Mouse (Mus musculus) limb, embryonic 14.5 days (tissue): ENCODE results near the gene Zfp212. TPM values are rescaled to one million over a fixed set of nuclear protein-coding genes. Genes with fewer than 3 reads are reported as not detected.

Experiments used
- ATAC-seq: fragments of 200-750 bp; cut with Nextera tagmentation; 2 replicates; pipeline ENCODE4 v1.8.0; 2017; ENCODE audit warnings: low read depth, moderate number of reproducible peaks, moderate TSS enrichment; ENCODE audit not compliant: low FRiP score
- DNase-seq: peaks from one replicate; pipeline ENCODE4 v3.0.0-alpha.2; 2015; ENCODE audit warnings: low spot score
- H3K27ac ChIP-seq: fragments of 300-500 bp; sonication (generic); replicated peaks from 2 replicates; pipeline ENCODE4 v1.5.1; 2014; ENCODE audit warnings: low read depth, mild to moderate bottlenecking, low read length, moderate library complexity, mixed read lengths
- H3K27me3 ChIP-seq: fragments of 300-500 bp; sonication (generic); 2 replicates; pipeline ENCODE4 v1.6.1; 2014; ENCODE audit warnings: low read length, mixed read lengths; ENCODE audit not compliant: control insufficient read depth, insufficient read depth
- H3K36me3 ChIP-seq: fragments of 300-500 bp; sonication (generic); 2 replicates; pipeline ENCODE4 v1.6.1; 2014; ENCODE audit warnings: mild to moderate bottlenecking, low read length, moderate library complexity, mixed read lengths; ENCODE audit not compliant: control insufficient read depth, insufficient read depth
- H3K4me1 ChIP-seq: fragments of 300-500 bp; sonication (generic); 2 replicates; pipeline ENCODE4 v1.6.1; 2014; ENCODE audit warnings: antibody characterized with exemption, low read length, mixed read lengths; ENCODE audit not compliant: control insufficient read depth, insufficient read depth
- H3K4me2 ChIP-seq: fragments of 300-500 bp; sonication (generic); replicated peaks from 2 replicates; pipeline ENCODE4 v1.6.1; 2014; ENCODE audit warnings: low read depth, mild to moderate bottlenecking, low read length, moderate library complexity; ENCODE audit not compliant: severe bottlenecking
- H3K4me3 ChIP-seq: fragments of 300-500 bp; sonication (generic); replicated peaks from 2 replicates; pipeline ENCODE4 v1.5.1; 2014; ENCODE audit warnings: low read length
- H3K9ac ChIP-seq: fragments of 300-500 bp; sonication (generic); 2 replicates; pipeline ENCODE4 v1.6.1; 2014; ENCODE audit warnings: mild to moderate bottlenecking, low read depth, low read length, moderate library complexity; ENCODE audit not compliant: severe bottlenecking
- H3K9me3 ChIP-seq: fragments of 300-500 bp; sonication (generic); 2 replicates; pipeline ENCODE4 v1.6.1; 2016; ENCODE audit warnings: low read length; ENCODE audit not compliant: control insufficient read depth
- POLR2A ChIP-seq: fragments of 200-500 bp; IDR thresholded peaks from 2 replicates; pipeline ENCODE4 v1.8.0; 2012; ENCODE audit warnings: inconsistent platforms, mild to moderate bottlenecking, moderate library complexity, borderline replicate concordance; ENCODE audit not compliant: insufficient read depth, insufficient read length; ENCODE audit errors: extremely low read depth
- WGBS: fragments of 180-500 bp; shearing (Covaris S2); extraction: QIAGEN DNeasy Blood & Tissue Kit; methylation state at CpG from one replicate; pipeline ENCODE4 v1.1.7; 2014; 5-methylcytosine and 5-hydroxymethylcytosine counted together
- polyA plus RNA-seq, 2 experiments: library from polyadenylated mRNA; depleted of rRNA in 1 of 2; stranded (reverse) in 1 of 2; unstranded in 1 of 2; fragments of >200 nt; fragmentation: Nextera tagmentation in 1 of 2; extraction: Ambion mirVana in 1 of 2; gene quantifications; 2 replicates each; pipeline versions ENCODE4 v1.2.1 to v1.2.3; 2012 to 2014

Zfp212 gene
- polyA plus RNA-seq (2012; rRNA removed) (19.6 and 21.0 TPM in 2 replicates), polyA plus RNA-seq (2014; fragmentation: Nextera tagmentation; extraction: Ambion mirVana) (14.0 and 14.7 TPM in 2 replicates)

GRCm38 (mm10) chr6:47920447-47921340 is at the start of gene Zfp212:
Gene Zfp212 (plus strand): TSS chr6:47920476.
- TF ChIP-seq POLR2A = 0 out of 2 replicates have a peak, but pooled peaks have one; percentile 36
- peak within 1 kb of the TSS; percentile 86 for H3K4me3 ChIP-seq
- 1% methylated on average over 42 of the region's 67 CpGs for WGBS
- DNase-seq = peak; percentile 94
- peak; percentile 94 for ATAC-seq
- H3K9me3 ChIP-seq = no peaks in the 10 kb centered on the region
- H3K9ac ChIP-seq = peak within 1 kb of the TSS; percentile 91
- H3K4me2 ChIP-seq = peak within 1 kb of the TSS; percentile 80
- no peaks in the 10 kb centered on the region for H3K27me3 ChIP-seq
- H3K4me1 ChIP-seq = peaks cover 11% of the 10 kb centered on the region
- H3K36me3 ChIP-seq = no peaks in the 10 kb centered on the region
- peak within 1 kb of the TSS; percentile 97 for H3K27ac ChIP-seq

- H3K36me3 ChIP-seq = peaks cover 9% of the 10 kb centered on the region
- H3K27ac ChIP-seq = no peak overlapping the region
- no peak for TF ChIP-seq POLR2A
- ATAC-seq (no peak), DNase-seq (no peak)
- H3K9me3 ChIP-seq = no peaks in the 10 kb centered on the region
- H3K9ac ChIP-seq = no peak overlapping the region
- no peaks in the 10 kb centered on the region for H3K27me3 ChIP-seq
- no peaks in the 10 kb centered on the region for H3K4me1 ChIP-seq
- 87% methylated on average over 5 of the region's 5 CpGs for WGBS
- no peak overlapping the region for H3K4me2 ChIP-seq
- H3K4me3 ChIP-seq = no peak overlapping the region
Observed at GRCm38 (mm10) chr6:47872266-47872665, 48.0 kb upstream of the Zfp212 start.

GRCm38 (mm10) chr6:47877058-47877457 is 43.2 kb upstream of the Zfp212 start, which contains the start of gene Zfp282:
Gene Zfp282 (plus strand): TSS chr6:47877204.
- Histone ChIP-seq H3K27ac (peak within 1 kb of the TSS; percentile 94), H3K27me3 (no peaks in the 10 kb centered on the region), H3K4me1 (peaks cover 11% of the 10 kb centered on the region), H3K36me3 (peaks cover 28% of the 10 kb centered on the region), H3K4me2 (peak within 1 kb of the TSS; percentile 93), H3K9me3 (no peaks in the 10 kb centered on the region), H3K4me3 (peak within 1 kb of the TSS; percentile 87), H3K9ac (peak within 1 kb of the TSS; percentile 90)
- ATAC-seq = no peak
- no peak for TF ChIP-seq POLR2A
- no peak for DNase-seq
- WGBS = 6% methylated on average over 9 of the region's 9 CpGs

- H3K27me3 ChIP-seq = no peaks in the 10 kb centered on the region
- H3K9ac ChIP-seq = peak overlapping the region; percentile 90
- H3K36me3 ChIP-seq = peaks cover 34% of the 10 kb centered on the region
- H3K4me2 ChIP-seq = peak overlapping the region; percentile 93
- H3K4me1 ChIP-seq = peaks cover 11% of the 10 kb centered on the region
- H3K4me3 ChIP-seq = peak overlapping the region; percentile 87
- peak; percentile 96 for ATAC-seq
- WGBS = 2% methylated on average over 47 of the region's 71 CpGs
- peak; percentile 91 for DNase-seq
- peak; percentile 71; the same call in 1 of the 2 replicates for TF ChIP-seq POLR2A
- no peaks in the 10 kb centered on the region for H3K9me3 ChIP-seq
- H3K27ac ChIP-seq = peak overlapping the region; percentile 94
Observed at GRCm38 (mm10) chr6:47877461-47878132, 42.7 kb upstream of the Zfp212 start.

- no peak for ATAC-seq
- TF ChIP-seq POLR2A = no peak
- Histone ChIP-seq H3K9me3 (no peaks in the 10 kb centered on the region), H3K36me3 (peaks cover 39% of the 10 kb centered on the region), H3K4me1 (peaks cover 11% of the 10 kb centered on the region), H3K27me3 (no peaks in the 10 kb centered on the region), H3K4me3 (peak overlapping the region; percentile 87), H3K4me2 (peak overlapping the region; percentile 93), H3K27ac (peak overlapping the region; percentile 94), H3K9ac (peak overlapping the region; percentile 90)
- DNase-seq = peak; percentile 15
- WGBS = under 1% methylated on average over 11 of the region's 11 CpGs
Observed at GRCm38 (mm10) chr6:47878133-47878514, 42.2 kb upstream of the Zfp212 start.
